Mouse (Mus musculus) v-Abl transformed pro-B cells (cell line): ENCODE measurements around the gene Nop58.
"Not testable (repeated sequence)": the region's sequence is repeated elsewhere in the genome, so short reads cannot be mapped to it uniquely, and the experiment has no call there.

Source experiments
- in situ Hi-C, 2 experiments: fragments of 400-800 bp; cut with MboI; formaldehyde crosslinking; loops; one replicate each; pipeline ENCODE4 v1.15.1; 2025; ENCODE audit not compliant: unreplicated experiment in 2 of 2

Nop58 gene

DNA sequence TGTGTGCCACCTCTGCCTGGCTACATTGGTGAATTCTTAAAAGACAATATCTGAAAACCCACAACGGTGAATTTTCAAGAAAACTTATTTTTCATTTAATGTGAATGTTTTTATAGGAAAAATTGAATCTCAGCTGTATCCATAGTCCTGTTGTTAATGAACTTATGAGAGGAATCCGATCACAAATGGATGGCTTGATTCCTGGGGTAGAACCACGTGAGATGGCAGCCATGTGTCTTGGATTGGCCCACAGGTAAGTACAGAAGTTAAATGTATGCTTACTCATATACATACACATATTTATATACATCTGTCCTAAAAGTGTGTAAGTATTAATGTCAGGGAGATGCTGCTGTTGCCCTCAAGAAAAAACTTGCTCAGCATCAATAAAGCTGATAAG lies 13.4 kb downstream of the Nop58 start:
- in situ Hi-C loops: loop anchor here (10.0 to 25.0 kb wide), 3 partner anchors 407 to 1214 kb away; no protein-coding TSS in a partner anchor

- in situ Hi-C loops: loop anchor here (25.0 kb wide), 2 partner anchors 411 to 1261 kb away; no protein-coding TSS in a partner anchor
Measured at GRCm38 (mm10) chr1:59701766-59702165, 17.0 kb downstream of the Nop58 start.

DNA sequence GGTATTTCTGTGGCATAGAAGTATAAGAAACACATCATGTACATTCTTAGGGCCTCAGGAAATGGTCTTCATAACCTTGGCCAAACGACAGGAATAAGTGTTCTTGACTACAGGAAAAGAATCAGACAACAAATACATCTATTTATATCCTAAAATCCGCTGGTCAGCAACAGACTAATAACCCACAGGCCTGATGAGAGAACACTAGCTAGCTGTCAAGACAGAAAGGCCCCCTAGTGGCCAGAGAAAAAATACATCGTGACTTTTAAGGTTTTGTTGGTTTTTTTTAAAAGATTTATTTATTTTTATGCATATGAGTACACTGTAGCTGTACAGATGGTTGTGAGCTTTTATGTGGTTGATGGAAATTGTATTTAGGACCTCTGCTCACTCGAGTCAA lies 35.1 kb downstream of the Nop58 start:
- in situ Hi-C loops: loop anchor here (25.0 kb wide), 2 partner anchors 392 to 1242 kb away; no protein-coding TSS in a partner anchor

DNA sequence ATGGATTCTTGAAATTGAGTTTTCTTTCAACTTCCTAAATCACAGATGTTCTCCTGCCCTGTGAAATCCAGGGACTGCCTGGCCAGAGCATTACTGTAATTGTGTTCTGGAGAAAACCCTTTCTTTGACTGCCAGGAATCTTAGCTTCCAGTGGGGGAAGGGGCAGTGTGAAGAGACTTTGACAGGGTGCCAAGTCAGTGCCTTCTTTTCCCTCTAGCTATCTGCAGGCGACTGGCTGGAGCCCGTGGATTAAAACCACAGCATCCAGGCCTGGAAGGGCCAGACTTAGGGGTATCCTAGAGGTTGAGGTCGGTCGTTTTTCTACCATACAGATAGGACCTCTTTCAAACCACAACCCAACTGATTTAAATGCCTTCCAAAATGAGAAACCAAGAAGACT lies 40.9 kb downstream of the Nop58 start:
- in situ Hi-C loops: no loop called here

GRCm38 (mm10) chr1:59730106-59730505 lies 45.3 kb downstream of the Nop58 start:
- in situ Hi-C loops: no loop called here

- in situ Hi-C loops: no loop called here
Measured at GRCm38 (mm10) chr1:59730737-59731136, 46.0 kb downstream of the Nop58 start.

DNA sequence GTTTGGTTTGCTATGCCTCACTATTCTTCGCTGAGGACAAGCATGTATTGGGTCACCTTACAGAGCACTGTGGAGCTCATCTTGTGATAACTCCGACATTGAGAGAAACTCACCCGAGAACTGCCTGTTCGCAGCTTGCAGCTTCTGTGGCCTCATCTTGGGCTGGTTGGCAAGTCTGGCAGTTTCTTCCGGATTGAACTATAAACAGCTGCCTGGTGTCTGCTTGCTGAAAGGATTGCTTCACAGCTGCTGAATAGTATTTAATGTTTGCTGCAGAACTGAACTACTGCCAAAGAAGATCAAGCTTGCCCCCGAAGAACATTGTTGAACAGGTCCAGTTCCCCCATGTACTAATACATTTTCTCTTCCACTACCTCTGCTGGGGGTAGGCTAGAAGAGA lies 49.3 kb downstream of the Nop58 start:
- in situ Hi-C loops: no loop called here

DNA sequence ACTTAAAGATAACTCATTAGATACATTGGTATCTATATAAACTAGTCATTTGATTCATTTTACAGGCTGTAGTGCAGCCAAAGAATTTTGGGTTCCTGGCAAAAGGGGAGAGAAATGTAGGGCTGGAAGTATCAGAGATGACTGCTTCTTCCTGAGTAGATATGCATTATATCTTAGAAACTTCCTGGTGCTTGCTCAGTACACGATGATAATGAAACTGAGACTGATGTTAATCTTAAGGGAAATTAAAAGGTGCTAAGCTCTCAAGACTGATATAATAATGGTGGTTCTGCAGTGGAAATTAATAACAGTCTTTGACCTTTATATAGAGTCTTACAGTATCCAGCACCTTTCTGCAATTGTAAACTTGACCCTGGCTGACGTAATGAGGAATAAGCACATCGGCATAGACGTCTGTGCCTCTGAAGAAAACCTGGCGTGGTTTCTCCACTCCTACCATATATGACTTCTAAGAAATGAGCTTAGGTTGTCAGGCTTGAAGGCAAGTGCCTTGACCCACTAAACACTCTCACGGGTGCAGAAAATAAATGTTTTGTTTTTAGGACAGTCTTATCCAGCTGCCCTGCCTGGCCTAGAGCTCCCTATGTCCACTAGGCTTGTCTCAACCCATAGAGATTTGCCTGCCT lies 54.1 kb downstream of the Nop58 start:
- in situ Hi-C loops: no loop called here

DNA sequence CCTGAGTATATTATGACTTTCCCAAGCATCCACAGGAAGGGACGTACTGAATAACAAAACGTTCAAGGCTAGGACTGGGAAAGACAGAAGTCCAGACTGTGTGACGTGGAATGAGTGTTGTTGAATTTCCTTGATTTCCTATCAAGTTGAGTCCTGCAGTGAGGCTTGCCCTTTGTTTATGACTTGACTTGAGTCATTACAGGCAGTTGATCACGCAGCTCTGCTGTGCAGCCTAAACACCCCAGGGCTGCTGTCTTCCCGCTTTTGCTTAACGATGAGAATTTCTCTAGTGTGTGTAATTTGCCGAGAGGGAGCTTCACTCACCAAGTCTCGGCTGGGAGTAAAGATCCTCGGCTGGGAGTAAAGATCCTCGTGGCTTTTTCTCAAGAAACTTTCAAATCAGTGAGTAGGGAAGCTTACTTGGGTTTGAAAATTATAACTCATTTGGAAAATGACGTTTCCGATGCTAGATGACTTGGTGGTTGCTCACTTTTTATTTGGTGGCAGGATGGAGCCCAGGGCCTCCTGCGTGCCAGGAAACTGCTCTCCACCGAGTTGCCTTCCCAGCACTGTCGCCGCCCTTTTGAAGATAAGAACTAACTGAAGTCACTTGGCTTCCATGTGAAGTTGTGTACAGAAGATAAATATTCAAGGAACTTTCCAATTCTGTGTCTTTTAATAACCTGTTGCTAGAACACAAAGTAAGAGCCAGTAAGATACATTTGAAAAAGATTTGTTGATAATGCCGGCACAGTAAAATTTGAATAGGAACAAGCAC lies 55.0 kb downstream of the Nop58 start:
- in situ Hi-C loops: no loop called here

GRCm38 (mm10) chr1:59749047-59749446 lies 64.3 kb downstream of the Nop58 start:
- in situ Hi-C loops: no loop called here

DNA sequence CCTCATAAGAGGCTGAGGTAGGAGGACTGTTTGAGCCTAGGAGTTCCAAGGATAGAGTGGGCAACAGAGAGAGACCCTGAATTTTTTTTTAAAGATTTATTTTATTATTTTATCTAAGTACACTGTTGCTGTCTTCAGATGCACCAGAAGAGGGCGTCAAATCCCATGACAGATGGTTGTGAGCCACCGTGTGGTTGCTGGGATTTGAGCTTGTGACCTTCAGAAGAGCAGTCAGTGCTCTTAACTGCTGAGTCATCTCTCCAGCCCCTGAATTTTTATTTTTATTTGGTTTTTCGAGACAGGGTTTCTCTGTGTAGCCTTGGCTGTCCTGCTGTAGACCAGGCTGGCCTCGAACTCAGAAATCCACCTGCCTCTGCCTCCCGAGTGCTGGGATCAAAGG lies 65.0 kb downstream of the Nop58 start:
- in situ Hi-C loops: not testable (repeated sequence)

DNA sequence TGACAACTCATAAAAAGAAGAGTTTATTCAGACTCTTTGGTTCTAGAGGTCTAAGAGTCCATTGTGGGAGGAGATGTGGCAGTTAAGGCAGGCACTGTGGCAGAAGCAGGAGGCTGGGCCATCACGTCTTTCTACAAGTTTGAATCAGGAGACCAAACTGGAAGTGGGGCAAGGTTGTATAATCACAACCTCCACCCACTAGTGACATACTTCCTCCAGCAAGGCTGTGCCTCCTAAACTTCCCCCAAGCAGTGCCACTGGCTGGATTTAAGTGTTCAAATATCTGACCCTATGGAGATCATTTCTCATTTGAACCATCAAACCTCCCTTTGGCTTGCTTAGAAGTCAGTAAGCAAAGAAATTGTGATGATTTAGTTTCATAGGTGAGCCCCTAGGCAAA lies 70.5 kb downstream of the Nop58 start:
- in situ Hi-C loops: loop anchor here (5.0 kb wide), 1 partner anchor 457 kb away; no protein-coding TSS in a partner anchor

- in situ Hi-C loops: loop anchor here (5.0 kb wide), 1 partner anchor 454 kb away; no protein-coding TSS in a partner anchor
Measured at GRCm38 (mm10) chr1:59758325-59758724, 73.6 kb downstream of the Nop58 start.

DNA sequence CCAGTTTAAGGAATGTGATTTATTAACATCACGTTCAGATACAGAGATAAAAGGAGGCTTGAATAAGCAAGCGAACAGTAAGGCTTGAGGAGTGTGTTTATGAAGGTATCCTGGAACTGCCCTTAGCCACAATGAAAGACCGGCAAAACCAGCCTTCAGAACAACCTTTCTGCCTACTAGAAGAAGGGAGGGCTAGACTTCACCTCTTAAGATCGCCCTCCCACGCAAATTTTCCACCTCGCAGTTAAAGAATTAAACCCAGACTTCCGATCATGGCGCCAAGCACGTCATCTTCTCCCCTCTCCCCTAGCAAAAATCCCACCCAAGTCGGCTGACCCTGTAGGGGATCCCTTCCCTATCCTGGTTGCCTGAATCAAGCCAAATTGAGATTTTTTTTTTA lies 77.4 kb downstream of the Nop58 start:
- in situ Hi-C loops: no loop called here

DNA sequence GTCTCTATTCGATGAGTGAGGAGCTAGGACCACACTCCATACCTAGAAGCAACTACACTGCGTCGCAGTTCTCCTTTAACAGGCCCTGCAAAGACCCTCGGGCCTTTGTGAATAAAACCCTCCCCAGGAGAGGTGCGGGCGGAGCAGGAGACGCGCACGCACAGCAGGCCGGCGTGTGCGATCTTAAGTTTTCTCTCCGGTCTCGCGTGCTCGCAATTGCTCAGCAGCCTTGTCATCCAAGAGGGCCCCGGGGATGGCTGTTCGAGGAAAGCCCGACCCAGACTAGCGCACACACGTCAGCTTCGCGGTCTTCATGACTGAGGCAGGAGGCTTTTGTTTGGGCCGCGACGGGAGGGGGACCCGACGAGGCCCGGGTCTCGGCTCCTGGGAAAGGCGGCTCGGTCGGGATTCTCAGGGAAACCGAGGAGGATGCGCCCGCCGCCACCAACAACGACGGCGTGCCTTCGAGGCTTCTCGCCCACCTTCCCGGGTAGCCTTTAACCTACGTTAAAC lies 77.9 kb downstream of the Nop58 start:
- in situ Hi-C loops: no loop called here

DNA sequence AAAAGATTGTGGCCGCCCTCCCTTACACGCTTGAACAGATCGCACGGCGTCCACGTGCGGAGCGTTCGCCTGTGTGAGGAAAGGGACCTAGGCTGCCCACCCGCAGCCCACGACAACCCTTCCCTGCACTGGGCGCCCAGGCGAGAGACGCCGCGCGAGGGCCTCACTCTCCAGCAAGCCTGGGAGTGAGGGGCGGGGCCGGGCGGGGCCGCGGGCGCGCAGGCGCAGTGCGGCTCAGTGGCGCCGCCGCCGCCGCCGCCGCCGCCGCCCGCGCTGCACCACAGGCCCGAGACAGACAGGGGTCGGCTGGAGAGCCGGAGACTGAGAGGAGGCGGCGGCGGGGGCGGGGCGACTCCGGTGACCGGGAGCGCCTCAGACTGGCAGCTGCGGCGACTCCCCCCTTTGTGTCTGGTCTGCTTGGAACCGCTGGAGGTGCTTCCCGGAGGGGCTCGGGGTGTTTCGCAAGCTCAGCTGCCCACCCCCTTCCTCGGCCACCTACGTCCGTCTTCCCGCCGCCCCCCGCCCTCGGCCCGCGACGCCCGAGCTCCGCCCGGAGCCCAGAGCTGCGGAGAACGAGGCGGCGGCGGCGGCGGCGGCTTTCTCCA lies 78.5 kb downstream of the Nop58 start, which contains the start of gene Bmpr2:
TSS of gene Bmpr2 (plus strand) at position 237 of the 605 bp plus-strand sequence.
- in situ Hi-C loops: no loop called here

GRCm38 (mm10) chr1:59763781-59764251 lies 79.0 kb downstream of the Nop58 start:
- in situ Hi-C loops: no loop called here

DNA sequence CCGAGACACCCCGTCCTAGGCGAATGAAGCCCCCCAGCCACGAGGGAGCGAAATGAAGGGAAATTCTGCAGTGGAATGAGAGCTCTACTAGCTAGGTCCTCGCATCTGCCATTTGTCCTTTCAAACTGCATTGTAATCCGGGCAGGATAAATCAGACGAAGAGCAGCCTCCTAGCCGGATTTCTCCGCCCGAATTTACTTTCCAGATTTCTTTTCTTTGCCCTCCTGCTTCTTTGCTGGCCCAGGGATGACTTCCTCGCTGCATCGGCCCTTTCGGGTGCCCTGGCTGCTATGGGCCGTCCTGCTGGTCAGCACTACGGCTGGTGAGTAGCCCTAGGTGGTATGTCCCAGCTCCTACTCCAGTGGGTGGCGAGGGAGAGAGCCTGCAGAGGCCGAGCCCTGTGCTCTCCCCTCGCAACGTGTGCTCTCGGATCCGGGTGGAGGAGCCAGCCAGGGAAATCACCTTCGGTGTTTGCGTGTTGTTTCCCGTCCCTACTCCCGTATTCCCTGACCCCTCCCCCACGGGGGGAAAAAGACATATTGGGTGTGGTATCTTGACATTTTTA lies 79.7 kb downstream of the Nop58 start:
- in situ Hi-C loops: no loop called here

DNA sequence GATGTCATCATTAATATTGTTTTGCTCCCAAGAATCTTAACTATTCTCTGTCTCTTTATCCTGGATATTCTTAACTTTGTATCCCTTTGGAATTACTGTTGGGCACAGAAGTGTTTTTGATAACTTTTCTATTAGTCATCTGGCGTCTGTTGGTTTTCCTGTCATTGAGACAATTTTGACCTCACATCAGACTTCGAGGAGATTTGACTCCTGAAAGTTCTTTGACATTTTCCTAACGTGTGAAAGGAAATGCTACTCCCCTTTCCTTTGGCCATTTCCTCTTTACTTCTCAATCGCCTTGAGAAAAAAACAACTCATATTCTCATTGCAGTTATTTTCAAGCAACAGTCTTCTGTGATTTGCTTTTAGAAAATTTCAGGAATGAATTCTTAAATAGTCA lies 80.5 kb downstream of the Nop58 start:
- in situ Hi-C loops: no loop called here

- in situ Hi-C loops: no loop called here
Measured at GRCm38 (mm10) chr1:59766626-59767025, 81.9 kb downstream of the Nop58 start.
